Mouse (Mus musculus) kidney, adult 18-20 months (tissue): ENCODE data around the gene Ntn1.

ENCODE experiments used
- DNase-seq: peaks from one replicate; pipeline ENCODE4 v3.0.0; 2021

The Ntn1 gene

DNA sequence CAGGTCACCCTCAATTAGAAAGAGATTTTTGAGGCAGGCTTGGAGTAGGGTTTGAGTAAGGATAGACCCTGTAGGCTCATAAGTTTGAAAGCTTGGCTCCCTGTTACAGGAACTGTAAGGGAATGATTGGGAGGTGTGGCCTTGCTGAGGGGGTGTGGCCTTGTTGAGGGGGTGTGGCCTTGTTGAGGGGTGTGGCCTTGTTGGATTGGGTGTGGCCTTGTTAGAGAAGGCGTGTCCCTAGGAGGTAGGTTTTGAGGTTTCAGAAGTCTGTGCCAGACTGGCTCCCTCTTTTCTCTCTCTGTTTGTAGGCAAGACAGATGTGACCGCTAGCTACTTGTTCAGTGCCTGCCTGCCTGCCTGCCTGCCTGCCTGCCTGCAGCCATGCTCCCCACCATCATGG, 75.8 kb downstream of the Ntn1 start:
- no peak for DNase-seq

- DNase-seq = peak; percentile 47
Measured at GRCm38 (mm10) chr11:68321417-68321816, 79.2 kb downstream of the Ntn1 start.

DNA sequence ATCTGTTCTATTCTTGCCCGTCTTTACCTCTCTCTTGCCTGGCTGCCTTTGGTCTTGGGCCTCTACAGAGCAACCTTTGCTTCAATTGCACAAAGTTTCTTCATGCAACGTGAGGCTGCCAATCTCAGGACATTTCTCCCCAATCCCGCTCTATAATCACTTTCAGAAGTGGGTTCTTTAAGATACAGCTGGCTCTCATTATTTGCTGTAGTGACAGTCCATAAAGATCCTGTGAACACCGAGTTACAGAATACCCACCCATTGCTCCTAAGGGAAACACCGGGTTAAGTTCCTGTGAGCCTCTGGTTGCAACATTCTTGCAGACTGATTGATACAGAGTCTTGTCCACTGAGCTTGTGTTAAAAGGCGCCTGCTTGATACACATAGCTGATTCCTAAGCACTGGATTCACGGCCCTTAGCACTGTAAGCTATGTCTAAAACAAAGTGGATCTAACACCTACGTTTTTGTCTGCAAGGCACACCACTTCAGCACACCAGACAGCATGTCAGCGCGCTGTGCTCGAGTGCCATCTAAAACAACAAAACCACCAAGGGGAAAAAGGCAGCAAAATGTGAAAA, 85.0 kb downstream of the Ntn1 start:
- no peak for DNase-seq

- DNase-seq = no peak
Measured at GRCm38 (mm10) chr11:68313861-68314260, 86.8 kb downstream of the Ntn1 start.

DNA sequence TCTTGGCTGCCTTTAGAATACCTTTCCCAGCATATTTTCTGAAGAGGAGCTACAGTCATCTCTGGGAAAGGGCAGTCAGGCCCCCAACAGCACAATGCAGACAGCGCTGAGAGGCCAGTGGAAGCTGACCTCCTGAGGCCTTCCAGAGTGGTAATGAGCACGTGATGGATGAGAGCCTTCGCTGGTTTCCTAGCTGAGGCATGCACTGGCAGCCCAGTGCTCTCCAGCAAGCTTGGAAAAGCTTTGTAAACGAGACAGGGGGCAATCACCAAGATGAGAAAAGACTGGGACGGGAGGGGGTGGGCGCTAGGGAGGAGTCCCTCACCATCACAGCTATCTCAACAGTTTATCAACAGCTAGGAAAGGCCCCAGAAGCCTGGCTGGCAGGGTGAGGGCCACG, 87.6 kb downstream of the Ntn1 start:
- no peak for DNase-seq

DNA sequence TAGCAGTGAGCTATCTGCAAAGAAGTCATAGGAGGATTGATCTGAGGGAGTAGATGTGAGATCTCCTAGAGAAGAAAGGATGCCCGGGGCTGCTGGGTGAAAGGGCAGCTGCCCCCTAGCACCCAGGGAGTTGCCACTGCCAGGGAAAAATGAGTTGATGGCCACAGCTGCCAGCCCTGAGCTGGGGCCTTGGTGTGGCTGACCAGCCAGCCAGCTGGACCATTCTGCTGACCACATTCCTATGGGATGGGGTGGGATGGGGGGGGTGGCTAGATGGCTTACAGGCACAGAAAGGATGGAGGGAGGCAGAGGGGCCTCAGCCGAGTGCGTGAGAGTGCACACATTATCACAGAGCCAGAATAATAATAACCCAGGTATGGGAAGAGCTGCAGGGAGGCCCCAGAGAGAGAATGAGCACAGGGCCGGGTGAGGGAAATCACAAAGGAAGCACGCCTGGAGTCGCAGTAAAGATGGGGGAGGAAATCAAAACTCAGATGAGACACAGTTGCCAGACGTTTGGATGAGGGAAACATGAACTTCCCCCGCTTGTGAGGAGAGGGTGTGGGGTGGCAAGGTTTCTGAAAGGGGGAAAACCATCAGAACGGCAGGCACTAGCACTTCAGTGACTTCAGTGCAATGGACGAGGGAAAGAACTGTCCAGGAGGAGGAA, 91.6 kb downstream of the Ntn1 start:
- no peak for DNase-seq

- DNase-seq = no peak
Measured at GRCm38 (mm10) chr11:68305997-68306396, 94.6 kb downstream of the Ntn1 start.

- no peak for DNase-seq
Measured at GRCm38 (mm10) chr11:68302323-68302722, 98.3 kb downstream of the Ntn1 start.

DNA sequence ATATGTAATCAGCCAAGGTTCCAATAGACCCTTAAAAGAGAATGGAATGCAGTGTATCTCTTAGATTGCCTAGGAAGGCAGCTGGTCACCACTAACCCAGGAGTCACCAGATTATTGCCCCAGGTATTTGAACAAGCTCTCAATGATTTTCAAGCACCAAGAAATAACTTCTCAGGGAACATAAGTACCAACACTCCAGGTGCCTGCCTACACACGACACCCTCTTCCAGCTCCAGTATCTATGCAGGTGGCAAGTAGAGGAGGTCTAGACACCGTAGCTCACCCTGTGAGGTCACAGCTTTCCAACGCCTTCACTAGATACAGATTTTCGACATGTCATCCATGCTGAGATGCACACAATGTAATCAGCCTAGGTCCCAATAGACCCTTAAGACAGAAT, 99.0 kb downstream of the Ntn1 start:
- DNase-seq = no peak

- DNase-seq = no peak
Measured at GRCm38 (mm10) chr11:68295474-68295873, 105.1 kb downstream of the Ntn1 start.

GRCm38 (mm10) chr11:68290631-68291030, 110.0 kb downstream of the Ntn1 start:
- no peak for DNase-seq

- peak; percentile 69 for DNase-seq
Measured at GRCm38 (mm10) chr11:68287331-68287730, 113.3 kb downstream of the Ntn1 start.

GRCm38 (mm10) chr11:68286142-68286808, 114.3 kb downstream of the Ntn1 start:
- peak; percentile 16 for DNase-seq

DNA sequence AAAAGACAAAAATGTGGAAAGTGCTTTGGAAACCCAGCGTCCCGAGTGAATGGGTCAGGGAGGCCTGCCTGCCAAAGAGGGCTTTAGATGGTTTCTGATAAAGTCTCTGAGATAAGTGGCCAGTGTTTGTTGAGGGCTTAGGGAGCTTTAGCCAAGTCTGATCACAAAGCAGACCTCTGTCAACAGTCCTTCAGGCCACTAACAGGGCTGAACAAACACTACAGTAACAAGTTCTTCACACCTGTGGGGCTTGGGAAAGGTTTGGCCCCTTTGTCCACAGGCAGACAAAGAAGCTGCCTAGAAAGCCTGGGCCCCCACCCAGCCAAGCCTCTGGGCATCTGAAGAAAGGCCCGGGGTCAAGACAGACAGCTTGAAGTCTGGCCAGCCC, 114.9 kb downstream of the Ntn1 start:
- DNase-seq = no peak

DNA sequence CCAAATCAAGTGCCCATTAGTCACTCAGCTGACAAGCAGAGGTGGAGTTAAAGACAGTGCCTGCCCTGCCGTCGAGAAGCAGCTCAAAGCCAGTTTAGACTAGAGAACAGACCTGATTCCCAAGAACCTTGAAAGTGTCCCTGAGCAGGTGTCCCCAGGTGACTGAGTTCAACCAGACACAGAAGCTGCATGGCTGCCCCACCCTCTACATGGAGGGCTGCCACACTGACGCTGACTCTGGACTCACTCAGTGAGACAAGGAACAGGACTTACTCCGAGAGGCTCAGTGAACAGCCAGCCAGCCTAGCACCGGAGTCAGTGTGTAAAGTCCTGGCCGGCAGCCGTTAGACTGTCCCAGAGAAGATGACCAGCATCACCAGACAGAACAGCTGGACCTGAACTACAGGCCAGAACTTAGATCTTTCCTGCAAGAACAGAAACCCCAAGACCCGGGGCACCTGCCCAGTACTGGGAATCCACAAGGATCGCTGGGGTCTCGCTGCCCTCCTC, 120.6 kb downstream of the Ntn1 start:
- DNase-seq = peak; percentile 20

DNA sequence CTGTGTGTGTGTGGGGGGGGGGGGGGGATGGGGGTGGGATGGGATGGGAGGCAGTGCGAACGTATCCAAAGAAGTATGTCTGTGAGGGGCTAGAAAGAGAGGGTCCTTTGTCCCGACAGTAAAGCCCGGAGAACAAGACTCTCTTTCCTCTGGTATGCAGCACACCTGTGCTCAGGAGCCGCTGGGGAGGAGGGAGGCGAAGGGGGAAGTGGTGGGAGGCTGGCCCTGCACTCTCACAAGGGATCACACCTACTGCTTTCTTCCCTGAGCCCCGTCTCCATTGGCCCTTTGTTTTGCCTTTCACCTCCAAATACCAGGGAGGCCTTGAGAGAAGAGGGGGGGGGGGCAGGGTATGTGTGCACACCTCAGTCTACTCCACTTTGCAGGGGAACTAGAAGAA, 123.7 kb downstream of the Ntn1 start:
- no peak for DNase-seq

GRCm38 (mm10) chr11:68274331-68274811, 126.3 kb downstream of the Ntn1 start:
- DNase-seq = no peak

DNA sequence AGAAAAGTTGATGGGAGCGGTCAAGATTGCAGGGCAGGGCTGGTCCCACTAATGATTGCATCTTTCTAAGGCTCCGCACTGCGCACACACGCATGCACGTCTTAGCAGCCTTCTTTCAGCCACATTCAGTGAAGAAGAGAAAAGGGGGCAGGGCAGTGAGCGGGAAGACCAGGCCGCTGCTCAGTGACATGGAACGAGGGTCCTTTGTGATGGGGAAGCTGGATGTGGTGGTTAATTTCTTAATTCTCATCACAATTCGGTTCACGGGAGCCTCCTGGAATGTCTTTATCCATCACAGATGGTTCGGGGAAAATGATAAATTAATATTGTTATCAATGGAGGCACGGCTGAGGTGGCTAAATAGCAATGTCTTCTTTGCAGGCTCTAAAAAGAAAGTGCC, 126.8 kb downstream of the Ntn1 start:
- DNase-seq = no peak

GRCm38 (mm10) chr11:68270730-68271467, 129.7 kb downstream of the Ntn1 start:
- DNase-seq = no peak

DNA sequence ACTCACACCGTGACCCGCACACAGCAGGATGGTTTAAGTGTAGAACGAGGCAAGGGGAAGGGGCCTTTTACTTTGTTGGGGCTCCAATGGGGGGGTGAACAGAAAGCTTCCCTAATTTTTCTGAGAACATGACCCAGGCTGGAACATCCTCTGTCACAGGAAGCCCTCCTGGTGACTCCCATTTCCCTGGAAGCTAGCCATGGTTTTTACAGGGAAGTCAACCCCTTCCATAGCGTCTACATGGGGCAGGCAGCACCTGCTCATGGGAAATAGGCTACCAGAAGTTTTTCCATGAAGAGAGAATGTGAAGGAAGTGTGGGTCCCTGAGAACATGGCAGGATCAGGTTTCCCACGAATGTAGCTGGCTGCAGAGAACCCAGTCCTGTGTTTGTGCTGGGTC, 136.3 kb downstream of the Ntn1 start:
- no peak for DNase-seq

DNA sequence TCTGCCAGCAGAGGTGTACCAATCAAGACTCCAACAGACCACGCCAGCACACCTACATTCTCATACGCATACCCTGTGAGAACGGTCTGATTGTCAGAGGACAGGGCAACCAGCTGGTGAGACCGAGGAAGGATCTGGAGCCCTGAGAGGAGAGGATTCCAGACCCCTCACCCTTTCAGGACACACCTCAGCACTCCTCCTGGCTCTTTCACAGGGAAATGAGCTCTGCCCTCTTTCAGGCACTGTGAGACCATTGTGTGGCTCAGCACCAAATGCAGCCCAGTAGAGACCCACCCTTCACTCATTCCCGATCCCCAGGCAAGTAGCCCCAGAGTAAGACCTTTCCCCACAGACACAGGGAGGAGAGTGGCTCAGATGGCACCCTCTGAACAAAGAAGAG, 137.5 kb downstream of the Ntn1 start:
- DNase-seq = no peak

- no peak for DNase-seq
Measured at GRCm38 (mm10) chr11:68261162-68261892, 139.3 kb downstream of the Ntn1 start.

DNA sequence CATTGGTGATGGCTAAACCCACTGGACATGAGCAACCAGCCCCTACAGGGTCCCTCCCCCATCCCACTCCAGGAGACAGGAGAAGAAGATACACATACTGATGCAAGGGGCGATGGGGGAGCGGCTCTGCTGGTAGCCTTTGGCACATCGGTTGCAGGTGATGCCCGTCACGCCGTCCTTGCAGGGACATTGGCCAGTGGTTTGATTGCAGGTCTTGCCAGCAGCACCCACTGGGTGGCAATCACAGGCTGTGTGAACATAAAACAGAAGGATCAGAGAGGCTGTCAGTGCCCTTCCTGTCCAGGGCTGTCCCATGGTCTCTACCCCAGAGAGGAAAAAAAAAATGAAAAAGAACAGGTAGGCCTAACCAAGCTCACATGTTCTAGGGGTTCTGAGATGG, 140.2 kb downstream of the Ntn1 start:
- no peak for DNase-seq
